Mouse (Mus musculus) cerebellum, postnatal 4 days (tissue): ENCODE results near the gene Psmb4.
"Not testable (repeated sequence)": the region's sequence is repeated elsewhere in the genome, so short reads cannot be mapped to it uniquely, and the experiment has no call there.

Source experiments
- DNase-seq, 2 experiments: peaks; one replicate each; pipeline ENCODE4 v3.0.0; 2022; ENCODE audit warnings: low spot score in 2 of 2, mixed read lengths in 1 of 2

The Psmb4 gene

GRCm38 (mm10) chr3:94886316-94887224 lies at the start of gene Psmb4:
Gene Psmb4, minus strand, starts transcription at chr3:94886961.
- DNase-seq, result peak; percentile 59 to 77

GRCm38 (mm10) chr3:94936147-94936546 lies 49.4 kb upstream of the Psmb4 start:
- not testable (repeated sequence) for DNase-seq

- DNase-seq, result not testable (repeated sequence)
These were observed 48.6 kb upstream of the Psmb4 start for GRCm38 (mm10) chr3:94935332-94935731.

- not testable (repeated sequence) for DNase-seq
These were observed 47.8 kb upstream of the Psmb4 start for GRCm38 (mm10) chr3:94934564-94934963.

- not testable (repeated sequence) for DNase-seq
These were observed 46.8 kb upstream of the Psmb4 start for GRCm38 (mm10) chr3:94933604-94934003.

- peak; percentile 45 to 72 for DNase-seq
These were observed 46.2 kb upstream of the Psmb4 start, which contains the start of gene Selenbp1 for GRCm38 (mm10) chr3:94932809-94933564. Gene Selenbp1, plus strand, starts transcription at chr3:94933056.

GRCm38 (mm10) chr3:94932279-94932678 lies 45.5 kb upstream of the Psmb4 start:
- not testable (repeated sequence) for DNase-seq

GRCm38 (mm10) chr3:94931427-94932082 lies 44.8 kb upstream of the Psmb4 start:
- DNase-seq, result not testable (repeated sequence)

- DNase-seq, result not testable (repeated sequence)
These were observed 43.9 kb upstream of the Psmb4 start for GRCm38 (mm10) chr3:94930386-94931266.

GRCm38 (mm10) chr3:94928979-94929378 lies 42.2 kb upstream of the Psmb4 start:
- not testable (repeated sequence) for DNase-seq

GRCm38 (mm10) chr3:94926301-94926736 lies 39.6 kb upstream of the Psmb4 start:
- not testable (repeated sequence) for DNase-seq

GRCm38 (mm10) chr3:94924688-94925087 lies 37.9 kb upstream of the Psmb4 start:
- DNase-seq, result no peak

- no peak for DNase-seq
These were observed 35.6 kb upstream of the Psmb4 start for GRCm38 (mm10) chr3:94922333-94922732.

- no peak for DNase-seq
These were observed 34.3 kb upstream of the Psmb4 start for GRCm38 (mm10) chr3:94921104-94921503.

- no peak for DNase-seq
These were observed 32.1 kb upstream of the Psmb4 start for GRCm38 (mm10) chr3:94918845-94919244.

- DNase-seq, result no peak
These were observed 31.1 kb upstream of the Psmb4 start for GRCm38 (mm10) chr3:94917816-94918361.

GRCm38 (mm10) chr3:94915903-94916741 lies 29.4 kb upstream of the Psmb4 start:
- no peak for DNase-seq

- no peak for DNase-seq
These were observed 27.0 kb upstream of the Psmb4 start for GRCm38 (mm10) chr3:94913801-94914200.

- DNase-seq, result no peak
These were observed 24.4 kb upstream of the Psmb4 start for GRCm38 (mm10) chr3:94911050-94911693.
